Mouse (Mus musculus) lung, embryonic 14.5 days (tissue): ENCODE data around the gene Xylt1. TPM values are rescaled to one million over a fixed set of nuclear protein-coding genes. Genes with fewer than 3 reads are reported as not detected.

ENCODE experiments used
- ATAC-seq: fragments of 200-750 bp; cut with Nextera tagmentation; 2 replicates; pipeline ENCODE4 v1.8.0; 2017; ENCODE audit warnings: mild to moderate bottlenecking, moderate TSS enrichment, moderate library complexity; ENCODE audit not compliant: insufficient read depth
- DNase-seq: peaks from one replicate; pipeline ENCODE4 v3.0.0-alpha.2; 2015
- H3K27ac ChIP-seq: fragments of 300-500 bp; sonication (generic); 2 replicates; pipeline ENCODE4 v1.5.1; 2014; ENCODE audit warnings: low read depth, mild to moderate bottlenecking, moderate library complexity
- H3K27me3 ChIP-seq: fragments of 300-500 bp; sonication (generic); 2 replicates; pipeline ENCODE4 v1.6.1; 2014; ENCODE audit warnings: low read length, control low read depth; ENCODE audit not compliant: insufficient read depth
- H3K36me3 ChIP-seq: fragments of 300-500 bp; sonication (generic); 2 replicates; pipeline ENCODE4 v1.6.1; 2014; ENCODE audit warnings: control low read depth; ENCODE audit not compliant: insufficient read depth
- H3K4me1 ChIP-seq: fragments of 300-500 bp; sonication (generic); 2 replicates; pipeline ENCODE4 v1.6.1; 2014; ENCODE audit warnings: antibody characterized with exemption, control low read depth; ENCODE audit not compliant: insufficient read depth
- H3K4me2 ChIP-seq: fragments of 300-500 bp; sonication (generic); 2 replicates; pipeline ENCODE4 v1.6.1; 2014; ENCODE audit warnings: mild to moderate bottlenecking
- H3K4me3 ChIP-seq: fragments of 300-500 bp; sonication (generic); 2 replicates; pipeline ENCODE4 v1.5.1; 2014; ENCODE audit warnings: low read depth, low read length
- H3K9ac ChIP-seq: fragments of 300-500 bp; sonication (generic); 2 replicates; pipeline ENCODE4 v1.6.1; 2014
- H3K9me3 ChIP-seq: fragments of 300-500 bp; sonication (generic); 2 replicates; pipeline ENCODE4 v1.6.1; 2016; ENCODE audit warnings: low read depth, low read length, control low read depth
- CTCF ChIP-seq: IDR thresholded peaks from 2 replicates; pipeline ENCODE4 v1.5.1; 2016; ENCODE audit warnings: antibody characterized with exemption, low read depth
- WGBS: fragments of 180-500 bp; shearing (Covaris S2); extraction: QIAGEN DNeasy Blood & Tissue Kit; methylation state at CpG from one replicate; pipeline ENCODE4 v1.1.7; 2014; 5-methylcytosine and 5-hydroxymethylcytosine counted together
- polyA plus RNA-seq: library from polyadenylated mRNA; unstranded; fragments of >200 nt; fragmentation: Nextera tagmentation; extraction: Ambion mirVana; gene quantifications from 2 replicates; pipeline ENCODE4 v1.2.1, GENCODE M21; 2014

Xylt1 gene
- polyA plus RNA-seq, 1 experiment from 2014 or later, result 1.0 TPM

GRCm38 (mm10) chr7:117424841-117425240 lies 44.1 kb downstream of the Xylt1 start:
- no peak overlapping the region for H3K4me3 ChIP-seq
- ATAC-seq, result no peak
- 71% methylated on average over 4 of the region's 4 CpGs for WGBS
- no peaks in the 10 kb centered on the region; the same call in 1 of the 2 replicates for H3K4me1 ChIP-seq
- no peak for TF ChIP-seq CTCF
- no peak for DNase-seq
- H3K27me3 ChIP-seq, result no peaks in the 10 kb centered on the region
- H3K27ac ChIP-seq, result no peak overlapping the region
- no peak overlapping the region for H3K9ac ChIP-seq
- no peaks in the 10 kb centered on the region for H3K9me3 ChIP-seq
- no peaks in the 10 kb centered on the region for H3K36me3 ChIP-seq
- no peak overlapping the region for H3K4me2 ChIP-seq

GRCm38 (mm10) chr7:117426366-117426765 lies 45.6 kb downstream of the Xylt1 start:
- no peaks in the 10 kb centered on the region; the same call in 1 of the 2 replicates for H3K4me1 ChIP-seq
- H3K27me3 ChIP-seq, result no peaks in the 10 kb centered on the region
- no peak overlapping the region for H3K4me3 ChIP-seq
- ATAC-seq (no peak), DNase-seq (no peak)
- H3K9me3 ChIP-seq, result no peaks in the 10 kb centered on the region
- no peak overlapping the region for H3K9ac ChIP-seq
- H3K27ac ChIP-seq, result no peak overlapping the region
- H3K36me3 ChIP-seq, result no peaks in the 10 kb centered on the region
- TF ChIP-seq CTCF, result no peak
- H3K4me2 ChIP-seq, result no peak overlapping the region
- WGBS, result 67% methylated on average over 4 of the region's 4 CpGs

- no peaks in the 10 kb centered on the region; the same call in 1 of the 2 replicates for H3K4me1 ChIP-seq
- no peak overlapping the region for H3K4me2 ChIP-seq
- H3K9me3 ChIP-seq, result no peaks in the 10 kb centered on the region
- ATAC-seq (peak; percentile 62; the same call in 1 of the 2 replicates), DNase-seq (peak; percentile 14)
- no peaks in the 10 kb centered on the region for H3K27me3 ChIP-seq
- H3K27ac ChIP-seq, result no peak overlapping the region
- H3K9ac ChIP-seq, result no peak overlapping the region
- no peak for TF ChIP-seq CTCF
- H3K36me3 ChIP-seq, result no peaks in the 10 kb centered on the region
- H3K4me3 ChIP-seq, result no peak overlapping the region
- WGBS, result 35% methylated on average over 8 of the region's 8 CpGs
These were observed 48.0 kb downstream of the Xylt1 start for GRCm38 (mm10) chr7:117428690-117429224.

GRCm38 (mm10) chr7:117429483-117429882 lies 48.7 kb downstream of the Xylt1 start:
- peak; percentile 55; the same call in 1 of the 2 replicates for ATAC-seq
- no peaks in the 10 kb centered on the region for H3K36me3 ChIP-seq
- 61% methylated on average over 5 of the region's 5 CpGs for WGBS

GRCm38 (mm10) chr7:117429895-117430294 lies 49.1 kb downstream of the Xylt1 start:
- H3K4me1 ChIP-seq, result no peaks in the 10 kb centered on the region; the same call in 1 of the 2 replicates
- no peak overlapping the region for H3K4me3 ChIP-seq
- H3K36me3 ChIP-seq, result no peaks in the 10 kb centered on the region
- no peak overlapping the region for H3K4me2 ChIP-seq
- WGBS, result 64% methylated on average over 3 of the region's 3 CpGs
- no peak overlapping the region for H3K9ac ChIP-seq
- ATAC-seq (no peak), DNase-seq (no peak)
- no peaks in the 10 kb centered on the region for H3K27me3 ChIP-seq
- H3K9me3 ChIP-seq, result no peaks in the 10 kb centered on the region
- TF ChIP-seq CTCF, result no peak
- no peak overlapping the region for H3K27ac ChIP-seq

More at GRCm38 (mm10) chr7:117429483-117429882, 48.7 kb downstream of the Xylt1 start:
- Histone ChIP-seq H3K27ac (no peak overlapping the region), H3K4me1 (no peaks in the 10 kb centered on the region; the same call in 1 of the 2 replicates), H3K27me3 (no peaks in the 10 kb centered on the region), H3K4me2 (no peak overlapping the region), H3K9me3 (no peaks in the 10 kb centered on the region), H3K9ac (no peak overlapping the region), H3K4me3 (no peak overlapping the region)
- no peak for DNase-seq
- TF ChIP-seq CTCF, result no peak

- TF ChIP-seq CTCF, result no peak
- H3K4me2 ChIP-seq, result no peak overlapping the region
- no peaks in the 10 kb centered on the region for H3K36me3 ChIP-seq
- ATAC-seq (no peak), DNase-seq (no peak)
- no peak overlapping the region for H3K27ac ChIP-seq
- no peak overlapping the region for H3K4me3 ChIP-seq
- no peaks in the 10 kb centered on the region for H3K9me3 ChIP-seq
- 72% methylated on average over 5 of the region's 5 CpGs for WGBS
- no peaks in the 10 kb centered on the region; the same call in 1 of the 2 replicates for H3K4me1 ChIP-seq
- no peaks in the 10 kb centered on the region for H3K27me3 ChIP-seq
- H3K9ac ChIP-seq, result no peak overlapping the region
These were observed 49.7 kb downstream of the Xylt1 start for GRCm38 (mm10) chr7:117430361-117430935.

- 67% methylated on average over 9 of the region's 9 CpGs for WGBS
- no peak overlapping the region for H3K4me3 ChIP-seq
- ATAC-seq (no peak), DNase-seq (no peak)
- H3K4me2 ChIP-seq, result no peak overlapping the region
- H3K9ac ChIP-seq, result no peak overlapping the region
- no peaks in the 10 kb centered on the region for H3K36me3 ChIP-seq
- no peaks in the 10 kb centered on the region for H3K9me3 ChIP-seq
- no peaks in the 10 kb centered on the region; the same call in 1 of the 2 replicates for H3K4me1 ChIP-seq
- no peak for TF ChIP-seq CTCF
- H3K27me3 ChIP-seq, result no peaks in the 10 kb centered on the region
- no peak overlapping the region for H3K27ac ChIP-seq
These were observed 52.9 kb downstream of the Xylt1 start for GRCm38 (mm10) chr7:117433641-117434040.
